8 mouse cellular contexts compared by ENCODE assay signal in genomic region chr3:68676831-68677303, GRCm38 (mm10). TPM values are rescaled to one million over a fixed set of nuclear protein-coding genes. Genes with fewer than 3 reads are reported as not detected.
DNase-seq lines count a peak whose midpoint lies in the region; ATAC-seq and TF ChIP-seq lines count a peak whose summit lies in the region.

No protein-coding gene starts in this region.

- no peak for TF ChIP-seq CTCF in kidney, postnatal 0 days (IDR thresholded peaks at IDR 0.05; ENCODE audit: low read depth)
- no peak for TF ChIP-seq CTCF in bone marrow, adult 2 months (IDR thresholded peaks at IDR 0.05; ENCODE audit: control insufficient read depth, insufficient read depth, low read length)
- no peak for TF ChIP-seq CTCF in heart, adult 2 months (IDR thresholded peaks at IDR 0.05)
- TF ChIP-seq CTCF in lung, embryonic 14.5 days (IDR thresholded peaks at IDR 0.05; ENCODE audit: low read depth) = no peak

- H3K9ac ChIP-seq in kidney, postnatal 0 days (ENCODE audit: low read depth, low read length) = no peak overlapping the region
- peak overlapping the region; percentile 18; the same call in 1 of the 2 replicates for H3K9ac ChIP-seq in heart, adult 2 months (ENCODE audit: low read depth, low read length)
- peak overlapping the region; percentile 25; the same call in 1 of the 2 replicates for H3K9ac ChIP-seq in lung, embryonic 14.5 days

- H3K79me2 ChIP-seq in heart, adult 2 months (replicated peaks; ENCODE audit: control insufficient read depth, insufficient read depth, low read length) = no peaks in the 10 kb centered on the region

- H3K4me2 ChIP-seq in kidney, postnatal 0 days (ENCODE audit: low read length) = peak overlapping the region; percentile 42
- peak overlapping the region; percentile 64 for H3K4me2 ChIP-seq in lung, embryonic 14.5 days

- peak; percentile 42 for DNase-seq in kidney, postnatal 0 days (ENCODE audit: low spot score)
- no peak for DNase-seq in kidney, adult 9 months
- DNase-seq in heart, adult 2 months = peak; percentile 49 to 64
- DNase-seq in layer of hippocampus, adult 8-10 months (ENCODE audit: low spot score in 2 of 2) = peak; percentile 71 to 75
- peak; percentile 75 for DNase-seq in lung, embryonic 14.5 days
- peak; percentile 44 for DNase-seq in skeletal muscle tissue, adult 2 months (ENCODE audit: low read depth, low spot score)
- DNase-seq in retina, embryonic 14.5 days (ENCODE audit: low spot score) = no peak

- H3K4me3 ChIP-seq in kidney, postnatal 0 days (replicated peaks; ENCODE audit: low read depth, low read length) = no peak overlapping the region
- H3K4me3 ChIP-seq in bone marrow, adult 2 months (replicated peaks; ENCODE audit: control insufficient read depth, low read depth, low read length) = peak overlapping the region; percentile 8
- H3K4me3 ChIP-seq in heart, adult 2 months = peak overlapping the region; percentile 29
- peak overlapping the region; percentile 24 for H3K4me3 ChIP-seq in lung, embryonic 14.5 days (ENCODE audit: low read depth, low read length)

- no peak for ATAC-seq in kidney, postnatal 0 days (replicated peaks; ENCODE audit: low FRiP score, low read depth)
- peak; percentile 98 for ATAC-seq in lung, embryonic 14.5 days (ENCODE audit: insufficient read depth)

- WGBS in kidney, postnatal 0 days = 35% methylated on average over 17 of the region's 17 CpGs
- 2% methylated on average over 17 of the region's 17 CpGs for WGBS in bone marrow, adult 2 months
- WGBS in heart, adult 2 months = 6% methylated on average over 16 of the region's 17 CpGs
- 9% methylated on average over 17 of the region's 17 CpGs for WGBS in lung, embryonic 14.5 days

- no peaks in the 10 kb centered on the region for H3K36me3 ChIP-seq in kidney, postnatal 0 days (ENCODE audit: insufficient read depth, low read length)
- H3K36me3 ChIP-seq in heart, adult 2 months (ENCODE audit: control insufficient read depth, insufficient read depth, low read length) = no peaks in the 10 kb centered on the region
- no peaks in the 10 kb centered on the region for H3K36me3 ChIP-seq in lung, embryonic 14.5 days (ENCODE audit: insufficient read depth)

- no peaks in the 10 kb centered on the region for H3K27me3 ChIP-seq in kidney, postnatal 0 days (ENCODE audit: insufficient read depth, low read length)
- no peaks in the 10 kb centered on the region for H3K27me3 ChIP-seq in heart, adult 2 months (ENCODE audit: control insufficient read depth, insufficient read depth, low read length)
- no peaks in the 10 kb centered on the region for H3K27me3 ChIP-seq in lung, embryonic 14.5 days (ENCODE audit: insufficient read depth, low read length)

- H3K27ac ChIP-seq in kidney, postnatal 0 days = peak overlapping the region; percentile 42; the same call in 1 of the 2 replicates
- peak overlapping the region; percentile 93 for H3K27ac ChIP-seq in bone marrow, adult 2 months (ENCODE audit: control insufficient read depth, insufficient read depth, low read depth, low read length, poor library complexity)
- no peak overlapping the region; the same call in 1 of the 2 replicates for H3K27ac ChIP-seq in heart, adult 2 months
- H3K27ac ChIP-seq in lung, embryonic 14.5 days (ENCODE audit: low read depth) = peak overlapping the region; percentile 75

- no peaks in the 10 kb centered on the region for H3K9me3 ChIP-seq in kidney, postnatal 0 days (replicated peaks; ENCODE audit: low read length)
- no peaks in the 10 kb centered on the region for H3K9me3 ChIP-seq in lung, embryonic 14.5 days (ENCODE audit: low read depth, low read length)

- intact Hi-C loops in heart, adult 2 months (cut with DNase I) = no loop called here

- H3K4me1 ChIP-seq in kidney, postnatal 0 days (replicated peaks; ENCODE audit: insufficient read depth, low read length) = no peaks in the 10 kb centered on the region
- H3K4me1 ChIP-seq in bone marrow, adult 2 months (ENCODE audit: control insufficient read depth, insufficient read depth, low read length) = peaks cover 4% of the 10 kb centered on the region
- H3K4me1 ChIP-seq in heart, adult 2 months (ENCODE audit: control insufficient read depth, insufficient read depth, low read length) = peaks cover 2% of the 10 kb centered on the region
- peaks cover 7% of the 10 kb centered on the region for H3K4me1 ChIP-seq in lung, embryonic 14.5 days (ENCODE audit: insufficient read depth)

- no peak for TF ChIP-seq POLR2A in bone marrow, adult 2 months (IDR thresholded peaks at IDR 0.05; ENCODE audit: borderline replicate concordance, control insufficient read depth, low read depth, low read length)
- peak; percentile 25; the same call in 1 of the 2 replicates for TF ChIP-seq POLR2A in heart, adult 2 months (IDR thresholded peaks at IDR 0.05; ENCODE audit: insufficient read depth, low read depth, low read length)

- no peak for TF ChIP-seq EP300 in heart, adult 2 months (IDR thresholded peaks at IDR 0.05; ENCODE audit: insufficient read depth, low read depth, low read length)

RNA-seq across cellular contexts. Expression of gene Il12a, which starts 13.6 kb away (rescaled TPM):
- 0.14 and 0.72 TPM in 2 replicates for polyA plus RNA-seq in kidney, postnatal 0 days (2015; fragmentation: Nextera tagmentation; extraction: Ambion mirVana)
- 11.9 and 14.5 TPM in 2 replicates for polyA plus RNA-seq in bone marrow, adult 2 months (2011; ENCODE audit: insufficient read depth, insufficient read length, low replicate concordance, missing spikeins)
- under 1 TPM in 1 of 2 experiments, not detected in 1; 0.23 TPM for total RNA-seq in heart, adult 2 months (2021)
- polyA plus RNA-seq in heart, adult 2 months (2012; rRNA removed) = 0.84 and 1.2 TPM in 2 replicates
- 1 to 10 TPM in 2 of 4 experiments, under 1 TPM in 2; 0.52 to 2.6 (median 0.98) TPM for total RNA-seq in layer of hippocampus, adult 8-10 months (2022)
- 0.30 TPM in 1 of 2 replicates, not detected in the other for polyA plus RNA-seq in lung, embryonic 14.5 days (2014; fragmentation: Nextera tagmentation; extraction: Ambion mirVana)

Comparison
In these comparisons a context has a peak if more than half of its experiments do, and no peak if none do; other contexts are left out.
1. DNase-seq: peak in kidney, postnatal 0 days (single experiment), heart, adult 2 months (2 of 2), layer of hippocampus, adult 8-10 months (2 of 2), lung, embryonic 14.5 days (single experiment) and skeletal muscle tissue, adult 2 months (single experiment); none in kidney, adult 9 months (single experiment) and retina, embryonic 14.5 days (single experiment).